Mouse (Mus musculus): ENCODE measurements around the gene 4931428L18Rik.

DNA sequence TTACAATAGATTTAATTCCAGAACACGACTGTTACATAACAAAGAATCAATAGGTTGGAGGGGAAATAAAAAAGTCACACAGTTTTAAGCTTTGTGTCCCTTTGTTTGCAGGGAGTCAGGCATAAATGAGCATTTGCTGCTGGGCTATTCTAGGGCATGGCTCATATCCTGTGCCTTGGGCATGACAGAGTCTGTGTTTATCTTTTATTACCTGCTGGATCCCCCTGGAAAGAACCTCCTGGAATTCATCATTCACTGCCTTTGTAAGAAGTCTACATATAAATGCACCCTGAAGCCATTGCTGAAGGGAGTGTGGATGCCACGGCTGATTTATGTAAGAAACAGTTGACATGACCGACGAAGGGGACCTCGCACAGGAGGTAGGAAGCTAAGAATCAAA lies 46.4 kb downstream of the 4931428L18Rik start, which contains the start of gene Lgsn:
- TF ChIP-seq CTCF (IDR thresholded peaks at IDR 0.05; ENCODE audit: low read depth, low read length) (no peak), POLR2A (IDR thresholded peaks at IDR 0.05; ENCODE audit: insufficient read depth, low read length) (no peak), EP300 (IDR thresholded peaks at IDR 0.05; ENCODE audit: insufficient read depth, low read depth, low read length) (no peak)

Measured in ES-Bruce4 (cell line).